Mouse (Mus musculus): ENCODE data around the gene Gdf5.

Gene Gdf5

DNA sequence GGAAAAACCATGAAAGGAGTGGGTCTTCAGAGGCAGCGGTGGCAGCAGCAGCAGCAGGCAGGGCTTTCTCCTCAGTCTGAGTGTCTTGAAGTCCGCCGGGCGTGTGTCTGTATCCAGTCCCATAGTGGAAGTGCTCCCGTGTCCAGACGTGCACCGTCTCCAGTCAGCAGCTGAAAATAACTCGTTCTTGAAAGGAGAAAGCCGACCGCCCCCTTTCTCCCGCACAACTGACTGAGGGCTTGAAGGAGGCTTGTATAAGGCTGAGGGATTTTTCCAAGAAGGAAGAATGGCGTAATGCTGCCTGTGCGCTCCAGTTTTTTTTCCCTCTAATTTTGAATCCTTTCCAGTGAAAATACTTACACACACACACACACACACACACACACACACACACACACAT is at the start of gene Gdf5:
TSS of gene Gdf5 (minus strand) at position 244 of the 400 bp plus-strand sequence.
- no peak for DNase-seq

DNA sequence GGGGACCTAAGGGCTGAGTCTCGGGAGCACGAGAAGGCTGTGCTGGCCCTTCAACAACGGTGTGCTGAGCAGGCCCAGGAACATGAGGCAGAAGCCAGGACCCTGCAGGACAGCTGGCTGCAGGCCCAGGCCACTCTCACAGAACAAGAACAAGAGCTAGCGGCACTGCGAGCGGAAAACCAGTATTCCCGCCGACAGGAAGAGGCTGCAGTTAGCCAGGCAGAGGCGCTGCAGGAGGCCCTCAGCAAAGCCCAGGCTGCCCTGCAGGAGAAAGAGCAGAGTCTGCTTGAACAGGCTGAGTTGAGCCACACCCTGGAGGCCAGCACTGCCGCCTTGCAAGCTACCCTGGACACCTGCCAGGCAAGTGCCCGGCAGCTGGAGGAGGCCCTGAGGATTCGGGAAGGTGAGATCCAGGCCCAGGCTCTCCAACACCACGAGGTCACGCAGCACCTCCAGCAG is 46.7 kb upstream of the Gdf5 start:
- DNase-seq = peak; percentile 98

DNA sequence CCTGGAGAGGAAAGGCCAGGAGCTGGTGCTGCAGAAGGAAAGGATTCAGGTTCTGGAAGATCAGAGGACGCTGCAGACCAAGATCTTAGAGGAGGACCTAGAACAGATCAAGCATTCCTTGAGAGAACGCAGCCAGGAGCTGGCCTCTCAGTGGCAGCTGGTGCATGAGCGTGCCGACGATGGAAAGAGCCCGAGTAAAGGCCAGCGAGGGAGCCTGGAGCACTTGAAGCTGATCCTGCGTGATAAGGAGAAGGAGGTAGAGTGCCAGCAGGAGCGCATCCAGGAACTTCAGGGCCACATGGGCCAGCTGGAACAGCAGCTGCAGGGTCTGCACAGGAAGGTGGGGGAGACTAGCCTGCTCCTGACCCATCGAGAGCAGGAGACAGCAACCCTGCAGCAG is 46.0 kb upstream of the Gdf5 start:
- peak; percentile 56 for DNase-seq

DNA sequence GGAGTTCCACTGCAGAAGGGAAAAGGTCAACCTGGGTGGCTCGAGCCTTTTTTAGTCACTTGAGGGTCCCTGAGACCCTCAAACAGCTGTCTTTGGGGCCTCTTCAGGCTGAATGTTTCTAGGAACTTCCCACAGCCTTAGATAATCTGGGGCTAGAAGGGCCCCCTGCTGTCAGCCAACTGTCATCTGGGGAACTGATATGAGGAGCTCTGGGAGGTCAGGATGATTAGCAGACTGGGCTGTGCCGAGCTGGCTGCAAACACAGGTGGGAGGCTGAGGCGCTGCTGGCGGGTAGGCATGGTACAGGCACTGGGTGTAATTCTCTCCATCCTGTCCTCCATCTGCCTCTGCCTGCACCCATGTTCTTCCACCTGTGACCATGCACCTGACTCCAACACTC is 43.9 kb upstream of the Gdf5 start:
- peak; percentile 79 for DNase-seq

DNA sequence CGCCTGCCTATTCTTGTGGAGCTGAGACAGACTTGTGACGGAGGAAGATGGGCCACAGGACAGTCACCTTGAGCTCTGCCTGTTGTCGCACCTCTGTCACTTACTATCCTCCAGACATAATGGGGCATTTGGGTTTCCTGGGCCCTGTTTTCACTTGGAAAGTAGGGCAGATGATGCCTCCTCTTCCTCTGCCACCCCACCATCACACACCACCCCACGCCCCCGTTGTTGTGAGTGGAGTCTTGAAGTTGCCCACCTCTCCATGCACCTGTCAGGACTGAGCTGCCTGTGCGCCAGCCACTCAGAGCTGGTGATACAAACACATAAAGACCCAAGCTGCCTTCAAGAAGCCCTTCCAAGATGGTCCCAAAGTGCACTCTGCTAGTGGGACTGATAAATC is 42.0 kb upstream of the Gdf5 start:
- no peak for DNase-seq

DNA sequence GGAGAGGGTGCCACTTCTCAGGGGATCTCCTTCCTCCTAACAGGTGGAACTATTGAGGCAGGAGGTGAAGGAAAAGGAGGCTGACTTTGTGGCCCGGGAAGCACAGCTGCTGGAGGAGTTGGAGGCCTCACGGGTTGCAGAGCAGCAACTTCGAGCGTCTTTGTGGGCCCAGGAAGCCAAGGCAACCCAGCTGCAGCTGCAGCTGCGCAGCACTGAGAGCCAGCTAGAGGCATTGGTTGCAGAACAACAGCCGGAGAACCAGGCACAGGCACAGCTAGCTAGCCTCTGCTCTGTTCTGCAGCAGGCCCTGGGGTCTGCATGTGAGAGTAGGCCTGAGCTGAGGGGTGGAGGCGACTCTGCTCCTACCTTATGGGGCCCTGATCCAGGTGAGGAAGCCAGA is 40.6 kb upstream of the Gdf5 start:
- no peak for DNase-seq

DNA sequence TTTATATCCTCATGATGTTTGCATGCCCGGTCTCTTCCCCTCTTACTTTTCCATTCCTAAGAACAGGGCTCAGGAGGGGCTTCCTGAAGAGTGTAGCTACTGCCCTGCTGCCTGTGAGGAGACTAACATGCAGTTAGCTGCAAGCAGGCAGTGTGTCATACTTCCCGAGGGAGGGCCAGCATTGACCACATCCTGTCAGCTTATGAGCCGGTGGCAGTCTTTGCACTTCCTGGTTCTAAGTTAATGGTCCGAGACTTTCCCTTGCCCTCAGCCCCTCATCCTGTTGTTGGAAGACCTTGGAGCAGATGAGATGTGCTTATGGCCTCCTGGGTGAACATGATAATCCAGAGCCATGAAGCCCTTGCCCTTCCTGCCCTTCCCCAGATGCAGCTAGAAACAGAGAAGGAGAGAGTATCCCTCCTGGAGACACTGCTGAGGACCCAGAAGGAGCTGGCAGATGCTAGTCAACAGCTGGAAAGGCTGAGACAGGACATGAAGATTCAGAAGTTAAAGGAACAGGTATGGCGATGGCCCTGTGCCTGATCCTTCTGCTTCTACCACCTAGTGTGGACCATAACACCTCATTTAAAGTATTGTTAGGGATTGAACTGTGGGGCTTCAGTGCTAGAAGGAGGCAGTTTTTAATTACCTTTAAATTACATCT is 34.3 kb upstream of the Gdf5 start:
- no peak for DNase-seq

DNA sequence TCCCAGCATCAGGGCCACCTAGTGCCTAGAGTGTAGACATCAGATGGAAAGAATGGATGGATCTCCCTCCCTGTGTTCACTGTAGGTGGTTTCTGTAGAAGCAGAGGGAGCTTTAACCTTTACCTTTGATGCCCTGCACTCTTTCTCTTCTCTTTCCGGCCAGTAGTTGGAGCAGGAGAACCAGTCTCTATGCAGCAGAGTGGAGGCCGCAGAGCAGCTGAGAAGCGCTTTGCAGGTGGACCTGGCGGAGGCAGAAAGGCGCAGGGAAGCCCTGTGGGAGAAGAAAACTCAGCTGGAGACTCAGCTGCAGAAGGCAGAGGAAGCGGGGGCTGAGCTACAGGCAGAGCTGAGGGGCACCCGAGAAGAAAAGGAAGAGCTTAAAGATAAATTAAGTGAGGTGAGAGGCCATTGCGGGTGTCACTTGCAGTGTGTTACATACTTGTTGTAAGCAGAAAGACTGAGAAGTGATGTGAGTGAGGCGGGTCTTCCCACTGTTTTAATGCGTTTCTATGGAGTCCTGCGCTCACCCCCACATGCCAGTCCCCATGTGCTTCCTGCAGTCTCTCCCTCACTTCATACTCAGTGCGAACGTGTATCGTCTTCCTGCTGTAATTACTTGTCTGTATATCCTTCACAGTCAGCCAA is 29.0 kb upstream of the Gdf5 start:
- no peak for DNase-seq

DNA sequence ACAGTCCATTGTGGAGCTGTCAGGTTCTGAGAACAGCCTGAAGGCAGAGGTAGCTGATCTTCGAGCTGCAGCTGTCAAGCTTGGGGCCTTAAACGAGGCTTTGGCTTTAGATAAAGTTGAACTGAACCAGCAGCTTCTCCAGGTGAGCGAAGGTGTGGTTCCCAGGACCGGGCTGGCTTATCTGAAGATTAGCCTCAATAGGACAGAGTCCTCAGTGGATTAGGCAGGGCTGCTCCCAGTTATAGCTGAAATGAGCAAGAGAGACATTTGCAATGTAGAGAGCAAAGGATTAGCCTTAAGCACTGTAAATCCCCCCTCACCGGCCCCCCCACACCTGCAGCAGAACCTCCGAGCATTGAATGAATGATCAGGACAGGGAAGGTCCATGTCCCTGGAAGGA is 28.2 kb upstream of the Gdf5 start:
- DNase-seq = no peak

DNA sequence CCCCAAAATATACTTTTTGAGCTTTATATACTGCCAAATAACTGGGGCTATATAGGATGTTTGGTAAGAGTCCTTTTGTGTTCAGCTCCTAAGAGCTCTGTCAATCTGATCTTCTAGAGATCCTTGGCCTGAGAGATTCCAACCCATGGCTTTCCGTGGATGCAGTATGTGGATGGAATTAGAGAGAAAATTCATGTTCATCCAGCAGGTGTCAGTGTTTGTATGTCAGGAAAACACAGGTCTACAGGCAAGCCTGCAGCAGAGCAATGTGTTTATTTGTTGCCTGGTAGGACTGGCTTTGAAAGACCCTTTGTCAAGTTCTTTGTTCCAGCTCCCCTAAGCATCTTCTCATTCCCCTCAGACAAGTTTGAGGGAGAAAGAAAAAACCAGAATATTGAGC is 17.8 kb upstream of the Gdf5 start:
- peak; percentile 71 for DNase-seq

DNA sequence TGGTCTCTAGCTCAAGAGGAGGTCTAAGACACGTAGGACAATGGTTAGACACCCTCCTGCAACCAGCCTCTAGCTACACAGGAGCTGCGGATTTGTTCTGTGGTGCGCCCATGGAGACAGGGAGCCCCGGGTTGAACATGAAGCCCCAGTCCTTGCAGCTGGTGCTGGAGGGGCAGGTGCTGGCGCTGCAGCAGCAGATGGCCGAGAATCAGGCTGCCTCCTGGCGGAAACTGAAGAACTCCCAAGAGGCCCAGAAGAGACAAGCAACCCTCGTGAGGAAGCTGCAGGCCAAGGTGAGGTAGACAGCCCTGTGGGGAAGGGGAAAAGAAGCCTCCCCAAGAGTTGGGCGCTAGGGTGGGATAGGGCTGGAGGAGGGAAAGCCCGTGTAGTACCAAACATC is 16.7 kb upstream of the Gdf5 start:
- no peak for DNase-seq

DNA sequence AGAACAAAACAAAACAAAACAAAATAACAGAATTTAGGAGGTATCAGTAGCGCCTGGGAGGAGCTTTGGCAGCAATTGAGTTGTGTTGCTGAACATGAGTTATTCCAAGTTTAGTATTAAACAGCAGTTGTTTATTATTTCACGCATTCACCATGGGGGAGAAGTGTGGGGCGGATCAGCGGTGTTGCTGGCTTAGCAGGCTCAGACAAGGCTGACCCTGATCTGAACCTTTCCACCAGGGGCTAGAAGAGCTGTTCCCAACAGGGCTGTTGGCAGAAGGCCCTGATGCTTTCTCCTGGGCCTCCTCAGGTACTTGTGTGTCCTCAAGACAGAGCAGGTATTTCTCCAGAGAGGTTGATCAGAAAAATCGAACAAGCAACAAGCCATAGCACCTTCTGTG is 14.8 kb upstream of the Gdf5 start:
- no peak for DNase-seq

DNA sequence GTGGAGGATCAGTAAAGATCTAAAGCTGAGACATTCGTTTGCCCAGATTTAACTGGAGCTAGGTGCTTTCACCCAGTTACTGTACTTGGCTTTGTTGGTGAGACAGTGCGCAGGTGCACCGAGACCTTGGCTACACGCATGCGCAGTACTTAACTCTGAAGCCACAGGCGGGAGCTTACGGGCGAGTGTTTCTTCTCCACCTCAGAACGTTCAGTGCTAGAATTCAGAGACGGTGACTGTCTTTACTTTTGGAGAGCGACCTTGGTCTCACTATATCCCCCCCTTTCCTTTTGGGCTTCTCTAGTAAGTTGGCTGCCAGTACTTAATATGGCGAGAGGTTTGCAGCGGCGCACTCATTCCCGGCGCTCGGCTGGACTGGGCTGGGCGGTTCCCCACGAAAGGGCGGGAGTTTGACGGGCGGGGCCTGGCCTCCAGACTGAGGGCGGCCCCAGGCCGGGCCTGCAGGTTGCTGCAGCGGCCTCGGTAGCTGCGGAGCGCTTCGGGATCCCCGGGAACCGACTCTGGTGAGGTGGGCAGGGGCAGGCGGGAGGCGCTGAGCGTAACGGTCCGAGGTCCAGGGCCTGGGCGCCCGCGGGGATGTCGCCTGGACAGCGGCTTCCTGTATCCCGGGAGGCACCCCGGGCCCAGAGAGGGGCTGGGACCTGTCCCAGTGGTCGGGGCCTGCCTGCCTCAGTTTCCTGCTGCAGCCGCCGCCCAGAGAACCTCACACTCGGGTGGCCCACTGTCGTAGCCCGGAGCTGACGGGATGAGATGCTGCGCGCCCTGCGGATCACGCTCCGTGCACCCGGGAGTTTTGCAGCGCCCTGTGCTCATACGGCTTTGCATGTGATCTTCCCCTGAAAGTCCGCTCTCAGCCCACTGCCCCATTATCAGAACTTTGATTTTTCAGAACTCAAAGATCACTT is 11.2 kb upstream of the Gdf5 start, which contains the start of gene Cep250:
TSS of gene Cep250 (plus strand) at position 325 of the 926 bp plus-strand sequence.
- peak; percentile 92 for DNase-seq

DNA sequence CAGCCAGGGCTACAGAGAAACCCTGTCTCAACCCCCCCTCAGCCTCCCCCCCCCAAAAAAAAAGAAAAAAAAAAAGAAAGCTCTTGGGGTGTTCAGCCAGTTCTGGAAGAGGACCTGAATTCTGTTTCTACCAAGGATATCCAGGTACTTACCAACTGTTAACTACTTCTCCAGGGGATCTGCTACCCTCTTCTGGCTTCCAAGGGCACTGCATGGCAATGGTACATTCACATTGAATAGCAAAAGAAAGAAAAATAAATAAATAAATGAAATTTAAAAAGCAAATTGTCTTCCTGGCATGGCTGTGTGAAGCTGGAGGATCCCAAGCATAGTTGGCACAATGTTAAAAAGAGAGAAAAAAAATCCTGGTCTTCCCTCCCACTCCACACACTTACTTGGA is 6.8 kb upstream of the Gdf5 start:
- DNase-seq = peak; percentile 87

DNA sequence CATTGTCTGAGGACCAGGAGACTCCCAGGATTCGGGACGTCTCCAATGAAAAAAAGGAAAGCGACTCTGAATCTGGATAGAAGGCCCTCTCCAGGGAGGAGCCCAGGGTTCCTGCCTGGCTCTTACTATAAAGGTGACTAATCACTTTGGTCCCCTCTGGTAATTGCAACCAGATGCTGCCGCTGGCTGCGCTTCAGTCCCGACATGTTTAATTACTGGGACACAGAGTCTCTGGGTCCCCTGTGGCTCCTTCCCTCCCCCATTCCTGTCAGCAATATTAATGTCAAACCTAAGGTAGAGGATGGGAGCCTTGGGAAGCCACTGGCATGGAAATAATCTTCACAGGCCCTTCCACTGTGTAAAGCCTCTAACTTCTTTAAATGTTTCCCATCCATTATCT is 4.2 kb upstream of the Gdf5 start:
- DNase-seq = no peak

DNA sequence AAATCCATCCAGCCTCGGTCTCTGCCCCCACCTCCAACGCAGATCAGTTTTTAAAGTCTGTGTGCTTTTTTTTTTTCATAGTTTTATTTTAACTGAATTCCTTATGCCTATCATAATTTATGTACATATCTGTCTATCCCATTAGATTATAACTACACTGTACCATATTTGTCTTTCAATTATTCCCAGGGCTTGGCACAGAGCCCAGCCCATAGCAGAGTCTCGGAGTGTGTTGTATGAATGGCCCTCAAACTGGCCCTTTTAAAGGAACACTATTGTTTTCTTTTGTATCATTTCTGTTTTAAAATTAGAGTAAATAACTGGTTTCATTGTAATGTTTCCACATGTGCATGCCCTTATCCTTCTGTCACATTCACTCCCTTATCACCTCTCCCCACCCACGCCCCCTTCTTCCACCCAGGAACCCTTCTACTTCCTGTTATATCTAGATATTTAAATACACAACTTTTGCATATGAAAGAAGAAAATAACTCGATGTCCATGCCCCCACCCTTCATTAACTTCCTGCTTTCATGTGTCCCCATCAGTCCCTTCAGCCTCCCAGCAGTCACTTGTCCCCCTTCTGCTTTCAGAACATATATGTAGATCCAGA is 2.3 kb upstream of the Gdf5 start:
- DNase-seq = no peak

DNA sequence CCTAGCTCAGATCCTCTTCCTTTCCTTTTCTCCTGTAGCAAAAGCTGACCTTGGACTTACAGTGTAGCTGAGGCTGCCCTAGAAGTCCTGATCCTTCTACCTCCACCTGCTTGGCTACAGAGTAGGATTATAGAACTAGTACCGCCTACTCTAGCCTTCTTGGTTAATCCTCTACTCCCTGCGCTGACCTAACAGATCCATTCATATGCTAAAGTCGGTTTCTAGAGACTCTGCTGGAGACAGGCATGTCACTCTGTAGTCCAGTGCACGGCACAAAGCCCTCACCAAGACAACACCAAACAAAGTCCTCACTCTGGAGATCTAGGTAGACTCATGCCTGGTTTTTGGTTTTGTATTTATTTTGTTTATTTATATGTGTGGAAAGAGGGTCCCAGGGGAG is 1.3 kb upstream of the Gdf5 start:
- no peak for DNase-seq

DNA sequence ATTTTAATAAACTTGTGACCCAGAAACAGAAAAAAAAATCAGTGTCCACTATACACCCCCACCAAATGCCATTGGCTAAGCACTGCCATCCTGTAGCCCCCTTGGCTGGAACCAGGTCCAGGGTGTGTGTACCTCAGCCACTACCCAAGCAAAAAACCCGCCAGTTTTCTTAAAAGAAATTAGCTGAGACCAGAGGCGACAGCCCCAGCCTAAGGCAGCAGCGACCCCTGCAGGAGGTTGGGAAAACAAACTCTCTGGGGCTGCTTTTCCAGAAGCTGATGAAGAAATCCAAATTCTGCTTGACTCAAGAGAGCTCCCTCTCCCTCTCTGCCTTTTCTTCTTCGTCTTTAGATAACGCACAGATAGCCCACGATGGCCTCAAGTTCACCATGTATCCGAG is 902 bp upstream of the Gdf5 start:
- peak; percentile 50 for DNase-seq

DNA sequence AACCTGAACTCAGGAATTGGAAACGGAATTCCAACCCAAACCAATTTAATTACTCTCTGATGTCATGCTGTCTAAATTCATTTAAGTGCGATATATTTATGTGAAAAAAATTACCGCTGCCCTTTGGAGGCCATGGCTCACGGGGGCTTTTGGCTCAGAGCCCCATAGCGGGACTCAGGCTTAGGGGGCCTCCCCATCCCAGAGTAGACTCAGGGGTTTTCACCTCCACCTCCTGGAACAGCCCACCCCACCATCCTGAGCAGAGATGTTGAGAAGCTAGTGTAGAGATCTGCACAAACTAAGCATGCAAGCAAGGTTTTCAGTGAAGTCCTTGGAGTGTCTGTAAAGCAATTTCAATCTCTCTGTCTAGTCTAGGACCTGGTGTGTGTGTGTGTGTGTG is 413 bp upstream of the Gdf5 start:
- DNase-seq = no peak

DNA sequence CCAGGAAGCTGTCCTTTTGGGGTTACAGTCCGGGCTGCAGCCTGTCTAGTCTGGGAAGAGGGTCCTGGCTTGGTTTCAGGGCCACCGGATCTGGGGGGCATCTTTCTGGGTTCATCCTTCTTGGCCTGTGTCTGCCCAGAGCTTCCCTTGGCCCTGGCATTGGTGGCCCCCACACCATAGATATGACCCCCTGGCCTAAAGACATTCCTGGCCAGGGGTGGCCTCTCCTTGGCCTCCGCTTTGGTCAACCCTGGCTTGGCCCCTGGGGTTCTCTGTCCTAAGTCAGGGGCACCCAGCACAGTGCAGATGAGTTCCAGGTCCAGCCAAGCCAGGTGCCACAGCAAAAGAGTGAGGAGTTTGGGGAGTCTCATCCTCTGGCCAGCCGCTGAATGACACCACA is 482 bp downstream of the Gdf5 start:
- DNase-seq = no peak

DNA sequence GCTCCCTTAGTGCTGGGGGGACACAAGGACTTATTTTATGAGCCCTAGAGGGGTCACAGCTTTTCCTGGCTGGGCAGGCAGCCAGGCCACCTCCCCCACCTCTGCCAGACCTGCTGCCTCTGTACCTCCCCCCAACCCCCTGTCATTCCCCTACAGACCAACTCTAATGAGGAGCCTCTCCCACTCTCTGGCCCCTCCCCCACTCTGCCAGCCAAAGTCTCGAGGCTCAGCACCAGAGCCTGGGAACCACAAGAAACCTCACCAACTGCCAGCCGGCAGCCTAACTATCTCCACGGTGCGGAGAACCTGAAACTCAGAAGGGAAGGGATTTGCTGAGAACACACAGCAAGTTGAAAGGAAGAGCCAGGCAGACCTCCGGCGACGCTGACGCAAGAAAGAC is 1.7 kb downstream of the Gdf5 start:
- DNase-seq = no peak

DNA sequence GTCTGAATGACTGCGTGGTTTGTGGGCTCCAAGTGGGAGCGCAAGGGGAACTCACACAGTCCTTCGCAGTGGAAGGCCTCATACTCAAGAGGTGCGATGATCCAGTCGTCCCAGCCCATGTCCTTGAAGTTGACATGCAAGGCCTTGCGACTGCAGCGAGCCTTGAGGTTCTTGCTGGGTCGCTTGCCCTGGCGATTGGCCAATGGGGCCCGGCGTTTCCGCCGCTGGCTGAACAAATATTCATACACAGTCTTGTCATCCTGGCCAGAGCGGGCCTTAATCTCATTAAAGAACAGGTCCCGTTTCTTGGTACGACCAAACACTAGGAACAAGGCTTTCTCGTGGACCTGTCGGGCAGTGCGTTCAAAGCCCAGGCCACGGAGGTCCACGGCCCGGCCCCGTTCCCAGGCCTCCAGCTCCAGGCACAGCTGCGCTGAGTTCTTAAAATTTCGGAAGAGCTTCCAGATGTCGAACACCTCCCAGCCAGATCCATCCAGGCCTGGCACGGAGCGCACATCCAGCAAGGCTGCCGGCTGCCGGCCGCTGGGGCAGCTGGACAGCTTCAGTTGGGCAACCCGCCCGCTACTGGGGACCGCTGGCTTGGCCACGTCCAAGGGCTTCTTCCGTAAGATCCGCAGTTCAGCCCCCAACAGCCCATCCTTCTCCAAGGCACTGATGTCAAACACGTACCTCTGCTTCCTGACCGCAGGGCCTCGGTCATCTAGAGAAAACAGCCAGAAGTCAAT is 3.3 kb downstream of the Gdf5 start:
- DNase-seq = no peak

DNA sequence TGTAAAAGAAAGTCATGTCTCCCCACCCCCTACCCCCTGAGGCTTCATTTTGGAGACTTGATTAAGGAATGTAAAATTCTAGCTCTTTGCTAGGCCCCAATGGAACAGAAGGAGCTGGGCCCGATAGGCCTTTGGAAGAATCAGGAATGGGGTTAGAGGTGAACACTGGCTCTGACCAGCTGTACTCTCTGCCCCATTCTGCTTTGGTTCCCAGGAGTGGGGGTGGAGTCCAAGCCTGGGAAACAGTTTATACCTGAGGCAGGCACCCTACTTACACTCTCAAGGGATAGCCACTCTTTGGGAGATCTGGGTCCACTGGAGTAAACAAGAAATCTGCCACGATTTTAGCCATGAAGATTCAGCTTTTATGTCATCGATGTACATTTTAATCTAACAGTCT is 4.5 kb downstream of the Gdf5 start, which contains the start of gene Gm15557:
TSS of gene Gm15557 (plus strand) at position 48 of the 400 bp plus-strand sequence.
- DNase-seq = no peak

Data from cerebellum, adult 9-10 months (tissue).